29 mouse cellular contexts compared by ENCODE assay signal in genomic region chr1:161980626-161981298, GRCm38 (mm10). TPM values are rescaled to one million over a fixed set of nuclear protein-coding genes. Genes with fewer than 3 reads are reported as not detected.
DNase-seq lines count a peak whose midpoint lies in the region; ATAC-seq and TF ChIP-seq lines count a peak whose summit lies in the region.
"Had no signal": no experiment of that assay in that cellular context is flagged by ENCODE, and none has a peak within 500 bp of the region (broad histone marks: within the 10 kb centered on the region; RNA-seq: fewer than 3 reads in every experiment).

No protein-coding gene starts in this region.

- DNase-seq in heart, adult 11 months = peak; percentile 63
- no peak for DNase-seq in heart, embryonic 10.5 days (ENCODE audit: low spot score)
- peak; percentile 50 for DNase-seq in limb, embryonic 14.5 days (ENCODE audit: low spot score)
- DNase-seq in liver, embryonic 11.5 days (ENCODE audit: low spot score) = no peak
- no peak for DNase-seq in spleen, postnatal 10 days (ENCODE audit: low spot score in 2 of 2)
- DNase-seq: cerebellum, adult 2 months; cerebellum, postnatal 14 days; gastrocnemius, postnatal 36 days; heart, adult 2 months; heart, postnatal 10 days; kidney, adult 11 months; layer of hippocampus, postnatal 36 days; lung, postnatal 36 days; right cerebral cortex, postnatal 4 days had no signal

- no peak overlapping the region for H3K27ac ChIP-seq in heart, embryonic 10.5 days
- peak overlapping the region; percentile 82 for H3K27ac ChIP-seq in embryonic facial prominence, embryonic 13.5 days
- peak overlapping the region; percentile 64 for H3K27ac ChIP-seq in embryonic fibroblast, embryonic 13.5 days (ENCODE audit: insufficient read depth, low read length)
- peak overlapping the region; percentile 83 for H3K27ac ChIP-seq in limb, embryonic 14.5 days (replicated peaks; ENCODE audit: low read depth, low read length)
- H3K27ac ChIP-seq in liver, embryonic 11.5 days (ENCODE audit: low read depth, low read length) = no peak overlapping the region
- H3K27ac ChIP-seq: heart, adult 2 months; heart, embryonic 13.5 days; hindbrain, embryonic 14.5 days; lung, embryonic 15.5 days; midbrain, embryonic 12.5 days; neural tube, embryonic 13.5 days; stomach, embryonic 15.5 days had no signal

- 78% methylated on average over 9 of the region's 9 CpGs for WGBS in heart, embryonic 10.5 days
- WGBS in embryonic facial prominence, embryonic 13.5 days = 52% methylated on average over 9 of the region's 9 CpGs
- 34% methylated on average over 9 of the region's 9 CpGs for WGBS in limb, embryonic 14.5 days
- WGBS in liver, embryonic 11.5 days = 79% methylated on average over 9 of the region's 9 CpGs

- no peak for TF ChIP-seq POLR2A in embryonic fibroblast, embryonic 13.5 days (IDR thresholded peaks at IDR 0.05; ENCODE audit: low read depth, low read length)
- no peak for TF ChIP-seq POLR2A in limb, embryonic 14.5 days (IDR thresholded peaks at IDR 0.05; ENCODE audit: borderline replicate concordance, extremely low read depth, insufficient read depth, insufficient read length)

- no peaks in the 10 kb centered on the region for H3K27me3 ChIP-seq in heart, embryonic 10.5 days (ENCODE audit: insufficient read depth, poor library complexity, severe bottlenecking)
- H3K27me3 ChIP-seq in embryonic facial prominence, embryonic 13.5 days = no peaks in the 10 kb centered on the region
- no peaks in the 10 kb centered on the region for H3K27me3 ChIP-seq in limb, embryonic 14.5 days (ENCODE audit: control insufficient read depth, insufficient read depth, low read length)
- no peaks in the 10 kb centered on the region for H3K27me3 ChIP-seq in liver, embryonic 11.5 days (replicated peaks; ENCODE audit: control insufficient read depth, insufficient read depth, low read length)
- H3K27me3 ChIP-seq: heart, embryonic 13.5 days; lung, embryonic 15.5 days; midbrain, embryonic 12.5 days; neural tube, embryonic 13.5 days; stomach, embryonic 15.5 days had no signal

- no peaks in the 10 kb centered on the region for H3K36me3 ChIP-seq in heart, embryonic 10.5 days
- no peaks in the 10 kb centered on the region for H3K36me3 ChIP-seq in embryonic facial prominence, embryonic 13.5 days
- H3K36me3 ChIP-seq in limb, embryonic 14.5 days (ENCODE audit: control insufficient read depth, insufficient read depth, low read length) = no peaks in the 10 kb centered on the region
- H3K36me3 ChIP-seq in liver, embryonic 11.5 days (ENCODE audit: control insufficient read depth, insufficient read depth, low read length) = no peaks in the 10 kb centered on the region
- H3K36me3 ChIP-seq: heart, embryonic 13.5 days; lung, embryonic 15.5 days; midbrain, embryonic 12.5 days; neural tube, embryonic 13.5 days; stomach, embryonic 15.5 days had no signal

- no peak overlapping the region for H3K9ac ChIP-seq in embryonic facial prominence, embryonic 13.5 days
- no peak overlapping the region for H3K9ac ChIP-seq in limb, embryonic 14.5 days (ENCODE audit: low read depth, low read length, severe bottlenecking)
- H3K9ac ChIP-seq in liver, embryonic 11.5 days (ENCODE audit: low read depth, low read length) = no peak overlapping the region
- H3K9ac ChIP-seq: heart, embryonic 13.5 days; hindbrain, embryonic 14.5 days; lung, embryonic 15.5 days; midbrain, embryonic 12.5 days; neural tube, embryonic 13.5 days; stomach, embryonic 15.5 days had no signal

- no peak for ATAC-seq in embryonic facial prominence, embryonic 13.5 days (ENCODE audit: insufficient number of reproducible peaks, insufficient read depth, low FRiP score, low TSS enrichment, low read depth)
- peak; percentile 39; the same call in 1 of the 2 replicates for ATAC-seq in limb, embryonic 14.5 days (ENCODE audit: low FRiP score, low read depth)
- ATAC-seq in liver, embryonic 11.5 days (replicated peaks; ENCODE audit: low FRiP score) = no peak
- ATAC-seq: CD4-positive, CD25-positive, alpha-beta regulatory T cell, adult 4 months; forebrain, embryonic 14.5 days; inflammation-experienced regulatory T-cells, adult 6 months had no signal

- no peak for TF ChIP-seq CTCF in embryonic fibroblast, embryonic 13.5 days (IDR thresholded peaks at IDR 0.05; ENCODE audit: borderline replicate concordance, insufficient read depth, low read length)

- H3K9me3 ChIP-seq in heart, embryonic 10.5 days = no peaks in the 10 kb centered on the region
- H3K9me3 ChIP-seq in embryonic facial prominence, embryonic 13.5 days = no peaks in the 10 kb centered on the region
- no peaks in the 10 kb centered on the region for H3K9me3 ChIP-seq in limb, embryonic 14.5 days (ENCODE audit: control insufficient read depth, low read length)
- no peaks in the 10 kb centered on the region for H3K9me3 ChIP-seq in liver, embryonic 11.5 days (ENCODE audit: control insufficient read depth, low read length)
- H3K9me3 ChIP-seq: heart, embryonic 13.5 days; lung, embryonic 15.5 days; midbrain, embryonic 12.5 days; neural tube, embryonic 13.5 days; stomach, embryonic 15.5 days had no signal

- H3K4me2 ChIP-seq in embryonic facial prominence, embryonic 13.5 days = 0 out of 2 replicates have a peak overlapping the region, but pooled peaks have one; percentile 7
- no peak overlapping the region for H3K4me2 ChIP-seq in limb, embryonic 14.5 days (replicated peaks; ENCODE audit: low read depth, low read length, severe bottlenecking)
- no peak overlapping the region for H3K4me2 ChIP-seq in liver, embryonic 11.5 days
- H3K4me2 ChIP-seq: heart, embryonic 13.5 days; hindbrain, embryonic 14.5 days; lung, embryonic 15.5 days; midbrain, embryonic 12.5 days; neural tube, embryonic 13.5 days; stomach, embryonic 15.5 days had no signal

- H3K4me1 ChIP-seq in heart, embryonic 10.5 days = peaks cover 6% of the 10 kb centered on the region; the same call in 1 of the 2 replicates
- peaks cover 60% of the 10 kb centered on the region for H3K4me1 ChIP-seq in embryonic facial prominence, embryonic 13.5 days
- peaks cover 21% of the 10 kb centered on the region for H3K4me1 ChIP-seq in embryonic fibroblast, embryonic 13.5 days (ENCODE audit: control insufficient read depth, insufficient read depth, low read length)
- H3K4me1 ChIP-seq in limb, embryonic 14.5 days (ENCODE audit: control insufficient read depth, insufficient read depth, low read length) = peaks cover 70% of the 10 kb centered on the region
- H3K4me1 ChIP-seq in liver, embryonic 11.5 days (replicated peaks; ENCODE audit: control insufficient read depth, insufficient read depth, low read length) = peaks cover 7% of the 10 kb centered on the region

- H3K4me3 ChIP-seq in heart, embryonic 10.5 days = no peak overlapping the region
- H3K4me3 ChIP-seq in embryonic facial prominence, embryonic 13.5 days = no peak overlapping the region
- H3K4me3 ChIP-seq in embryonic fibroblast, embryonic 13.5 days (ENCODE audit: insufficient read depth, low read length) = no peak overlapping the region
- H3K4me3 ChIP-seq in limb, embryonic 14.5 days (replicated peaks; ENCODE audit: low read length) = no peak overlapping the region
- H3K4me3 ChIP-seq in liver, embryonic 11.5 days (ENCODE audit: low read depth, low read length) = no peak overlapping the region
- H3K4me3 ChIP-seq: heart, adult 2 months; heart, embryonic 13.5 days; lung, embryonic 15.5 days; midbrain, embryonic 12.5 days; neural tube, embryonic 13.5 days; stomach, embryonic 15.5 days had no signal

RNA-seq across cellular contexts. Expression of gene 4930558K02Rik, which starts 1.3 kb away (rescaled TPM):
- polyA plus RNA-seq in heart, embryonic 10.5 days (2016; fragmentation: Nextera tagmentation; extraction: Ambion mirVana) = not detected in 2 replicates
- polyA plus RNA-seq in embryonic facial prominence, embryonic 13.5 days (2015; fragmentation: Nextera tagmentation; extraction: Ambion mirVana) = not detected in 2 replicates
- not detected in 2 replicates for polyA plus RNA-seq in embryonic fibroblast, embryonic 13.5 days (2011; ENCODE audit: insufficient read length, low read depth, missing spikeins)
- polyA plus RNA-seq in limb, embryonic 14.5 days (2012; rRNA removed) = not detected in 2 replicates
- polyA plus RNA-seq in limb, embryonic 14.5 days (2014; fragmentation: Nextera tagmentation; extraction: Ambion mirVana) = not detected in 2 replicates
- polyA plus RNA-seq in liver, embryonic 11.5 days (2014; fragmentation: Nextera tagmentation; extraction: Ambion mirVana) = not detected in 2 replicates
- polyA plus RNA-seq: CD4-positive, CD25-positive, alpha-beta regulatory T cell, adult 4 months; cerebellum, adult 2 months; heart, adult 2 months; heart, embryonic 13.5 days; inflammation-experienced regulatory T-cells, adult 6 months; kidney, embryonic 16.5 days; large intestine, adult 2 months; liver, adult 2 months; liver, embryonic 16.5 days; lung, embryonic 15.5 days; midbrain, embryonic 12.5 days; neural tube, embryonic 13.5 days; stomach, embryonic 15.5 days had no signal

RNA-seq across cellular contexts. Expression of gene Pigc, which starts 11.8 kb away (rescaled TPM):
- 24.0 and 29.9 TPM in 2 replicates for polyA plus RNA-seq in heart, embryonic 10.5 days (2016; fragmentation: Nextera tagmentation; extraction: Ambion mirVana)
- polyA plus RNA-seq in embryonic facial prominence, embryonic 13.5 days (2015; fragmentation: Nextera tagmentation; extraction: Ambion mirVana) = 50.4 and 51.4 TPM in 2 replicates
- 31.0 and 38.6 TPM in 2 replicates for polyA plus RNA-seq in embryonic fibroblast, embryonic 13.5 days (2011; ENCODE audit: insufficient read length, low read depth, missing spikeins)
- polyA plus RNA-seq in limb, embryonic 14.5 days (2012; rRNA removed) = 36.9 and 45.4 TPM in 2 replicates
- polyA plus RNA-seq in limb, embryonic 14.5 days (2014; fragmentation: Nextera tagmentation; extraction: Ambion mirVana) = 51.3 and 52.8 TPM in 2 replicates
- polyA plus RNA-seq in liver, embryonic 11.5 days (2014; fragmentation: Nextera tagmentation; extraction: Ambion mirVana) = 22.8 and 25.0 TPM in 2 replicates

Comparison
In these comparisons a context has a peak if more than half of its experiments do, and no peak if none do; other contexts are left out.
1. DNase-seq: peak in heart, adult 11 months (single experiment) and limb, embryonic 14.5 days (single experiment); none in heart, embryonic 10.5 days (single experiment), liver, embryonic 11.5 days (single experiment) and spleen, postnatal 10 days (0 of 2).
2. H3K27ac ChIP-seq: peak in embryonic facial prominence, embryonic 13.5 days (single experiment), embryonic fibroblast, embryonic 13.5 days (single experiment) and limb, embryonic 14.5 days (single experiment); none in heart, embryonic 10.5 days (single experiment) and liver, embryonic 11.5 days (single experiment).